Mouse (Mus musculus) midbrain, embryonic 11.5 days (tissue): ENCODE measurements around the gene Ctc1. TPM values are rescaled to one million over a fixed set of nuclear protein-coding genes. Genes with fewer than 3 reads are reported as not detected.

Experiments used
- ATAC-seq: fragments of 200-750 bp; cut with Nextera tagmentation; 2 replicates; pipeline ENCODE4 v1.8.0; 2017; ENCODE audit warnings: moderate TSS enrichment, moderate library complexity; ENCODE audit not compliant: low FRiP score
- DNase-seq: peaks from one replicate; pipeline ENCODE4 v3.0.0; 2015; ENCODE audit warnings: low spot score; ENCODE audit errors: missing footprints
- H3K27ac ChIP-seq: fragments of 300-500 bp; sonication (generic); 2 replicates; pipeline ENCODE4 v1.5.1; 2014; ENCODE audit warnings: low read depth, low read length
- H3K27me3 ChIP-seq: fragments of 300-500 bp; sonication (generic); 2 replicates; pipeline ENCODE4 v1.6.1; 2014; ENCODE audit warnings: mild to moderate bottlenecking, low read length, moderate library complexity, mixed read lengths; ENCODE audit not compliant: control insufficient read depth, insufficient read depth
- H3K36me3 ChIP-seq: fragments of 300-500 bp; sonication (generic); 2 replicates; pipeline ENCODE4 v1.6.1; 2014; ENCODE audit warnings: mild to moderate bottlenecking, low read length, moderate library complexity, mixed read lengths; ENCODE audit not compliant: control insufficient read depth, insufficient read depth
- H3K4me1 ChIP-seq: fragments of 300-500 bp; sonication (generic); 2 replicates; pipeline ENCODE4 v1.6.1; 2014; ENCODE audit warnings: low read length; ENCODE audit not compliant: control insufficient read depth, insufficient read depth
- H3K4me2 ChIP-seq: fragments of 300-500 bp; sonication (generic); 2 replicates; pipeline ENCODE4 v1.6.1; 2014; ENCODE audit warnings: mild to moderate bottlenecking, moderate library complexity
- H3K4me3 ChIP-seq: fragments of 300-500 bp; sonication (generic); 2 replicates; pipeline ENCODE4 v1.5.1; 2014; ENCODE audit warnings: low read depth, low read length
- H3K9ac ChIP-seq: fragments of 300-500 bp; sonication (generic); 2 replicates; pipeline ENCODE4 v1.6.1; 2014; ENCODE audit warnings: low read length
- H3K9me3 ChIP-seq: fragments of 300-500 bp; sonication (generic); 2 replicates; pipeline ENCODE4 v1.6.1; 2016; ENCODE audit warnings: low read length; ENCODE audit not compliant: control insufficient read depth
- WGBS: fragments of 180-500 bp; shearing (Covaris S2); extraction: QIAGEN DNeasy Blood & Tissue Kit; methylation state at CpG from one replicate; pipeline ENCODE4 v1.1.7; 2014; 5-methylcytosine and 5-hydroxymethylcytosine counted together
- polyA plus RNA-seq: library from polyadenylated mRNA; unstranded; fragments of >200 nt; fragmentation: Nextera tagmentation; extraction: Ambion mirVana; gene quantifications from 2 replicates; pipeline ENCODE4 v1.2.1, GENCODE M21; 2014

Ctc1 gene
- polyA plus RNA-seq, 1 experiment from 2014 or later: 54.6 TPM

DNA sequence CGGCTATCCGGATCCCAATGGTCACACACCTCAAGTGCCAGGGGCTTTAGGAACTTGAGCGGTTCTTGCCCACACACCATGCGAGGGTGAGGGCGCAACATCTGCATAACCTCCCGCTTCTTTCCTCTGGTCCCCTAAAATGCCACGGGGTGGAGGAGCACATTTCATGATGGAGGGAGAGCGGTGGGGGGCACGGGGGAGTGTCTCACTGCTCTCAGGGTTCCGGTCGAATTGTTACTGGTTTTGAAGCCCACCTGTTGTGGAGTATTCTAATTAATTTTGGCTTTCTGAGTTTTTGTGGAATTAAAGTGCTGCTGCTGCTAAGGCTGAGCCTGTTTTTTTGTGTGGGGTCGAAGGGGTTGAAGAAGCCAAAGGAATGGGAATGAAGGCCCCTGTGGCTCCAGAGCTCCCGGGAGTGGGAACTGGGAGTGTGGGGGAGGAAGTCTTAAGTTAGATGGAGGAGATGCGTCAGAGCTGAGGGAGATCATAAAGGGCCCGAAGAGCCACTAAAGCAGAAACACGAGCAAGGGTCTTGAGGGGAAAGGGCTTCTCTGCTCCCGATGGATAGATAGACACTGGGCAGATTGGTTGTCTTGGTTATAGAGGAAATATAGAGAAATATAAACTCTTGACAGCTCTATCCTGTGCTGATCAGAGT is 45.7 kb downstream of the Ctc1 start:
- Histone ChIP-seq H3K36me3 (no peaks in the 10 kb centered on the region), H3K9ac (peak overlapping the region; percentile 77), H3K4me3 (peak overlapping the region; percentile 63), H3K9me3 (no peaks in the 10 kb centered on the region), H3K4me2 (peak overlapping the region; percentile 94), H3K27ac (no peak overlapping the region), H3K4me1 (peaks cover 22% of the 10 kb centered on the region), H3K27me3 (no peaks in the 10 kb centered on the region)
- DNase-seq: peak; percentile 79
- no peak for ATAC-seq
- 7% methylated on average over 17 of the region's 17 CpGs for WGBS

GRCm38 (mm10) chr11:69062194-69062760 is 46.6 kb downstream of the Ctc1 start:
- Histone ChIP-seq H3K36me3 (no peaks in the 10 kb centered on the region), H3K27ac (no peak overlapping the region), H3K9ac (no peak overlapping the region), H3K9me3 (no peaks in the 10 kb centered on the region), H3K4me3 (peak overlapping the region; percentile 74), H3K4me2 (peak overlapping the region; percentile 67), H3K27me3 (no peaks in the 10 kb centered on the region), H3K4me1 (peaks cover 26% of the 10 kb centered on the region)
- WGBS: under 1% methylated on average over 17 of the region's 17 CpGs
- DNase-seq (peak; percentile 99), ATAC-seq (no peak; the same call in 1 of the 2 replicates)

GRCm38 (mm10) chr11:69062761-69063224 is 47.1 kb downstream of the Ctc1 start:
- Histone ChIP-seq H3K36me3 (no peaks in the 10 kb centered on the region), H3K9ac (peak overlapping the region; percentile 49; the same call in 1 of the 2 replicates), H3K4me3 (peak overlapping the region; percentile 74), H3K27me3 (no peaks in the 10 kb centered on the region), H3K4me1 (peaks cover 26% of the 10 kb centered on the region), H3K9me3 (no peaks in the 10 kb centered on the region), H3K27ac (peak overlapping the region; percentile 48; the same call in 1 of the 2 replicates), H3K4me2 (peak overlapping the region; percentile 67)
- WGBS: under 1% methylated on average over 19 of the region's 19 CpGs
- peak; percentile 63 for ATAC-seq
- DNase-seq: peak; percentile 100

DNA sequence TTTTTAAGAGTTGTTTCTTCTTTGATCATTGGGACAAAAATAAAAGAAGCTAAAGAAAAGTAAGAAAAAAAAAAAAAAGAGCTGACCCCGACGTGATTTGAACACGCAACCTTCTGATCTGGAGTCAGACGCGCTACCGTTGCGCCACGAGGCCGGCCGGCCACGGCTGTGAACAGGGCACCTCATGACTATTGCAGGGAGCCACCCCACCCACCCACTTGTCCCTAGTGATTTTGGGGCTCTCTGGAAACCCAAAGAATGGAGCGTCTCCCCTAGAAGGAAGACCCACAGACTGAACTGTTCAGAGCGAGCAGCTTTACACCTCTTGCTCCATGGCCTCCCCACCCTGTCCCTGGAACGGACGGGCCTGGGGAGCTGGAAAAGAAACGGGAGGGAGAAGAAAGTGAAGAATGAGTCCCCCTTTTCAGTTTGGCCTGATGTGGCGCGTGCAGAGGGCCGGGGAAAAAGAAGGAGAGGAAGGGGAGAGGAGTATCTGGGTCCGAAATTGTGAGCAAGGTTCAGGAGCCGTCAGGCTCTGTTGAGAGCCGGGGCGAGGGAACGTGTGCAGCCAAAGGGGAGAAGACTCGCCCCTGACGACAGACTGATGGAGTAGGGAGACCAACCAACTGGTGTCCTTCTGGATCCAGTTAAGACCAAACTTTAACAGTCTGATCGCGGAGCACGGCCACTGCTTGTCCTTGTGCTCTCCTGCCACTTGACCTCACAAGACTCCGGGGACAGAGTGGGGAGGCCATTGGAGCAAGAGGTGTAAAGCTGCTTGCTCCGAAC is 47.9 kb downstream of the Ctc1 start:
- DNase-seq (peak; percentile 100), ATAC-seq (0 out of 2 replicates have a peak, but pooled peaks have one; percentile 20)
- under 1% methylated on average over 31 of the region's 31 CpGs for WGBS
- H3K4me3 ChIP-seq: peak overlapping the region; percentile 74
- H3K27me3 ChIP-seq: no peaks in the 10 kb centered on the region
- H3K4me2 ChIP-seq: peak overlapping the region; percentile 67
- no peaks in the 10 kb centered on the region for H3K36me3 ChIP-seq
- H3K9ac ChIP-seq: peak overlapping the region; percentile 73
- H3K9me3 ChIP-seq: no peaks in the 10 kb centered on the region
- peak overlapping the region; percentile 60 for H3K27ac ChIP-seq
- peaks cover 26% of the 10 kb centered on the region for H3K4me1 ChIP-seq

DNA sequence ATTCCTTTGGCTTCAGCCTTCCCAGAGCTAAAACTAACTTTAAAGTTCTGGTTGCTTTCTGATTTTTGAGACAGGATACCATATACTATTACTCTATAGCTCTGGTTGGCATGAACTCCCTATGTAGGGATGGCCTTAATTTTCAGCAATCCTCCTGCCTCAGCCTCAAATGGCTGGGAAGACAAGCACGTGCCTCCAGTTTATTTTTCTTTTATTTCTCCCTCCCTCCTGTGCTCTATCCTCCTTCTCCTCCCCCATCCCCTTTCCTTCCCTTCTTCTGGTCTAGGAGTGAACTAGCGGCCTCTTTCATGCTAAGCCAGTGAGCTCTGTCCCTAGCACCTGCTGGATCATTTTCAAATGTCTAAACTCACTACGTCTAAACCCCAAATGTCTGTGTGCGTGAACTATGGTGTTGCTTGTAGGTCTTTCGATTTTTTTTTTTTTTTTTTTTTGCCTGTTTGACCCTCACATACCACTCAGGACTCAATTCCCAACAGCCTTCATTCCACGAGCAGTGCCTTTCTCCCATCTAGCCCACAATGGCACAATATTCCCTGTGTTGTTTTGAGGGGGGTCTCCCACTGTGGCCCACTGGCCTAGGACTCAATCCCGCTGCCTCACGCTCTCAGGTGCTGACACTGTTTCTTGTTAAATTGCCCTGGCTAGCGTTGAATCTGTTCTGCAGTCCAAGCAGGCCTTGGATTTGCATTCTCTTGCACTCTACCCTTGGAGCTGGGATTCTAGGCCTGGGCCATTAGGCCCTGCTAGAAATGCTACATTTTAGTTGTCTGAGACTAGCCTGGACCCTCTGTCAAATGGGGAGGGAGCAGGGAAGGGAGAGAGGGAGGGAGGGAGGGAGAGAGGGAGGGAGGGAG is 48.8 kb downstream of the Ctc1 start:
- Histone ChIP-seq H3K9me3 (no peaks in the 10 kb centered on the region), H3K4me1 (peaks cover 26% of the 10 kb centered on the region), H3K27ac (peak overlapping the region; percentile 60; the same call in 1 of the 2 replicates), H3K4me3 (peak overlapping the region; percentile 74), H3K36me3 (no peaks in the 10 kb centered on the region), H3K9ac (no peak overlapping the region; the same call in 1 of the 2 replicates), H3K4me2 (peak overlapping the region; percentile 67), H3K27me3 (no peaks in the 10 kb centered on the region)
- no peak for ATAC-seq
- peak; percentile 81 for DNase-seq
- WGBS: 45% methylated on average over 9 of the region's 9 CpGs

- no peak overlapping the region for H3K9ac ChIP-seq
- DNase-seq (no peak), ATAC-seq (no peak)
- H3K4me1 ChIP-seq: peaks cover 29% of the 10 kb centered on the region
- H3K9me3 ChIP-seq: no peaks in the 10 kb centered on the region
- H3K27ac ChIP-seq: no peak overlapping the region
- no peaks in the 10 kb centered on the region for H3K36me3 ChIP-seq
- H3K4me2 ChIP-seq: peak overlapping the region; percentile 69; the same call in 1 of the 2 replicates
- H3K27me3 ChIP-seq: no peaks in the 10 kb centered on the region
- WGBS: 56% methylated on average over 3 of the region's 3 CpGs
- H3K4me3 ChIP-seq: no peak overlapping the region
Observed at GRCm38 (mm10) chr11:69065394-69065925, 49.7 kb downstream of the Ctc1 start.

DNA sequence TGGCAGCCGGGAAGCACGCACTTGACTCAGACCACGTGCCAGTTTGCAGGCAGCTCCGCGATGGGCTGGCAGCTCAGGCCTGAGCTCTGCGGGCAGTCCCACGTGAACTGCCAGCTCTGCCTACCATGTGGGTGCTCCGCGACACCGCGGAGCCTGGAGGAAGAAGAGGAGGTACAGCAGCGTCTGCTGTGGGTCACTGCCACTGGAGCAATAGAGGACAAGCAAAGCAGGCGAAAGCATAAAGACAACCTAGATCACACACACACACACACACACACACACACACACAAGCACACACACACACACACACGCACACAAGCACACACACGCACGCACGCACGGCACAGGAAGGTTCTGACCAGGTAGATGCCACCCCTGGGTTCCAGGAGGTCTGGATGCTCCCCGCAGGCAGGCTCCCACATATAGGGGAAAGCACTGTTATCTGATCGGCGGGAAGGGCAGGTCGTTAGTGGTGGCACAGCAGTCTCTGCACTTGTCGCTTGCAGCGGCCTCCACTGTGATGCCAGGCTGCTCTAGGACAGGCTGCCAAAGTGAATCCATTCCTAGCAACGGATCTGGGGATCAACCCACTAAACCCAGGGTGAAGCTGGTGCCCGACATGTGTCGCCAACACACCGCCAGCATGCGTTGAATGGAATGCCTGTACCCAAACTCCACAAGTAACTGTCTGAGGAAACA is 50.6 kb downstream of the Ctc1 start:
- Histone ChIP-seq H3K9me3 (no peaks in the 10 kb centered on the region), H3K4me2 (peak overlapping the region; percentile 69), H3K4me1 (peaks cover 23% of the 10 kb centered on the region), H3K36me3 (no peaks in the 10 kb centered on the region), H3K9ac (peak overlapping the region; percentile 55), H3K27me3 (no peaks in the 10 kb centered on the region), H3K27ac (no peak overlapping the region), H3K4me3 (peak overlapping the region; percentile 30)
- WGBS: under 1% methylated on average over 29 of the region's 29 CpGs
- ATAC-seq (no peak), DNase-seq (peak; percentile 95)

DNA sequence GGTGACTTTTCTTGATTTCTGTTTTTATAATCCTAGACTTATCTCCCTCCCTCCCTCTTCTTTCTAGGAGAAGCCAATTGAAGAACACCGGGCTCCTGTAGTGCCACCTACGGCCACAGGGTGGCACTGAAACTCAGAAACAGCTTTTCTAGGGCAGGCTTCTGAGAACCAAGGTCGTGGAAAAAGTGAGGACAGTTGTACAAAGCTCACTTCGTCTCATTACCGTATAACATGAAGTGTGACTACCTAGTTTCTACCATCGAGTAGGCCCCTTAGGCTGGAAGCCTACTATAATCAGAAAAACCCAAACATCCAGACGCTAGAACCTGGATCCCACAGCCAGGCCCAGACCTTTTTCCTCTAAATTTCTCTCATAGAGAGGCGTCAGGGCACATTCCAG is 51.2 kb downstream of the Ctc1 start:
- Histone ChIP-seq H3K4me2 (peak overlapping the region; percentile 69), H3K27ac (no peak overlapping the region), H3K27me3 (no peaks in the 10 kb centered on the region), H3K4me1 (peaks cover 22% of the 10 kb centered on the region), H3K9ac (no peak overlapping the region; the same call in 1 of the 2 replicates), H3K36me3 (no peaks in the 10 kb centered on the region), H3K4me3 (peak overlapping the region; percentile 30), H3K9me3 (no peaks in the 10 kb centered on the region)
- 9% methylated on average over 8 of the region's 8 CpGs for WGBS
- no peak for ATAC-seq
- peak; percentile 99 for DNase-seq
